Mouse (Mus musculus): ENCODE measurements around the gene Igf1.

Gene Igf1

GRCm38 (mm10) chr10:87860181-87861103 lies 2.4 kb downstream of the Igf1 start:
- DNase-seq (ENCODE audit: low read depth): no peak

GRCm38 (mm10) chr10:87861104-87861455 lies 3.0 kb downstream of the Igf1 start:
- DNase-seq (ENCODE audit: low read depth): no peak

- no peak for DNase-seq (ENCODE audit: low read depth)
Measured at GRCm38 (mm10) chr10:87862899-87863298, 4.8 kb downstream of the Igf1 start.

GRCm38 (mm10) chr10:87863326-87863725 lies 5.3 kb downstream of the Igf1 start:
- DNase-seq (ENCODE audit: low read depth): no peak

- DNase-seq (ENCODE audit: low read depth): no peak
Measured at GRCm38 (mm10) chr10:87865712-87866111, 7.6 kb downstream of the Igf1 start.

- DNase-seq (ENCODE audit: low read depth): no peak
Measured at GRCm38 (mm10) chr10:87866448-87866847, 8.4 kb downstream of the Igf1 start.

- DNase-seq (ENCODE audit: low read depth): no peak
Measured at GRCm38 (mm10) chr10:87867217-87867616, 9.2 kb downstream of the Igf1 start.

- DNase-seq (ENCODE audit: low read depth): no peak
Measured at GRCm38 (mm10) chr10:87867631-87868030, 9.6 kb downstream of the Igf1 start.

- no peak for DNase-seq (ENCODE audit: low read depth)
Measured at GRCm38 (mm10) chr10:87868349-87869053, 10.4 kb downstream of the Igf1 start.

GRCm38 (mm10) chr10:87869151-87869550 lies 11.1 kb downstream of the Igf1 start:
- no peak for DNase-seq (ENCODE audit: low read depth)

- no peak for DNase-seq (ENCODE audit: low read depth)
Measured at GRCm38 (mm10) chr10:87869691-87870090, 11.6 kb downstream of the Igf1 start.

GRCm38 (mm10) chr10:87871863-87872647 lies 14.0 kb downstream of the Igf1 start:
- DNase-seq (ENCODE audit: low read depth): no peak

GRCm38 (mm10) chr10:87872854-87873253 lies 14.8 kb downstream of the Igf1 start:
- DNase-seq (ENCODE audit: low read depth): no peak

GRCm38 (mm10) chr10:87873516-87873915 lies 15.5 kb downstream of the Igf1 start:
- no peak for DNase-seq (ENCODE audit: low read depth)

GRCm38 (mm10) chr10:87880071-87880785 lies 22.2 kb downstream of the Igf1 start:
- DNase-seq (ENCODE audit: low read depth): no peak

GRCm38 (mm10) chr10:87885326-87886040 lies 27.4 kb downstream of the Igf1 start:
- DNase-seq (ENCODE audit: low read depth): no peak

GRCm38 (mm10) chr10:87889850-87890249 lies 31.8 kb downstream of the Igf1 start:
- no peak for DNase-seq (ENCODE audit: low read depth)

- DNase-seq (ENCODE audit: low read depth): no peak
Measured at GRCm38 (mm10) chr10:87892256-87892655, 34.2 kb downstream of the Igf1 start.

- no peak for DNase-seq (ENCODE audit: low read depth)
Measured at GRCm38 (mm10) chr10:87893272-87893671, 35.2 kb downstream of the Igf1 start.

- no peak for DNase-seq (ENCODE audit: low read depth)
Measured at GRCm38 (mm10) chr10:87894461-87895120, 36.5 kb downstream of the Igf1 start.

GRCm38 (mm10) chr10:87895351-87895750 lies 37.3 kb downstream of the Igf1 start:
- DNase-seq (ENCODE audit: low read depth): no peak
